Mouse (Mus musculus): Measurements from ENCODE around the gene Spcs1. TPM values are rescaled to one million over a fixed set of nuclear protein-coding genes. Genes with fewer than 3 reads are reported as not detected.

The Spcs1 gene
- total RNA-seq (2021): 100 to 1,000 TPM; 138 to 145 TPM

GRCm38 (mm10) chr14:31001307-31002205 lies at the start of gene Spcs1, which contains the start of gene Glt8d1:
TSS of gene Spcs1 (minus strand) at chr14:31001672.
TSS of gene Glt8d1 (plus strand) at chr14:31001400.
- peak; percentile 75 for DNase-seq (ENCODE audit: low spot score)
- intact Hi-C loops (cut with DNase I): loop anchor here (2.0 to 5.0 kb wide), 2 partner anchors 15 to 49 kb away; partner anchors contain the start of gene Nek4

GRCm38 (mm10) chr14:31045817-31046216 lies 44.3 kb upstream of the Spcs1 start:
- intact Hi-C loops (cut with DNase I): no loop called here

GRCm38 (mm10) chr14:31045296-31045695 lies 43.8 kb upstream of the Spcs1 start:
- DNase-seq (ENCODE audit: low spot score): no peak
- intact Hi-C loops (cut with DNase I): no loop called here

More at GRCm38 (mm10) chr14:31045817-31046216, 44.3 kb upstream of the Spcs1 start:
- no peak for DNase-seq (ENCODE audit: low spot score)

- DNase-seq (ENCODE audit: low spot score): no peak
- intact Hi-C loops (cut with DNase I): no loop called here
Observed at GRCm38 (mm10) chr14:31025785-31026184, 24.3 kb upstream of the Spcs1 start.

DNA sequence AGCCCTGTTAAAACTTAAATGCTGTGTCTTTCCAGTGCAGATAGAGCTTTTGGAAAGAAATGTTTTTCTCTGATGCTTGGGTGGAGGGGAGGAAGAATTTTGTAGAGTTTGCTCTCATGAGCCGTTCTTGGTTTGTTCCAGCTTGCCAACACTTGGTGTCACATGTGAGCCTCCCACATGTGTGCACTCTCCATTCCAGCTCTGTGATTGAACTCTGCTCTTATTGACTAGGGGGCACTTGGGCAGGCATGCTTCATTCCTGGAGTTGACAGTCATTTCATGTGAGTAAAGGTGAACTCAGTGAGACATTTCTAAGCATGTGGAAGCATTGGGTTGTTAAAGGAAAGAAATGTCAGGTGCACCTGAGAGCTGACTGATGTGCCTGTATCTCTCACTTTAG lies 21.1 kb upstream of the Spcs1 start:
- no peak for DNase-seq (ENCODE audit: low spot score)
- intact Hi-C loops (cut with DNase I): loop anchor here (5.0 kb wide), 1 partner anchor 180 kb away; no protein-coding TSS in a partner anchor

DNA sequence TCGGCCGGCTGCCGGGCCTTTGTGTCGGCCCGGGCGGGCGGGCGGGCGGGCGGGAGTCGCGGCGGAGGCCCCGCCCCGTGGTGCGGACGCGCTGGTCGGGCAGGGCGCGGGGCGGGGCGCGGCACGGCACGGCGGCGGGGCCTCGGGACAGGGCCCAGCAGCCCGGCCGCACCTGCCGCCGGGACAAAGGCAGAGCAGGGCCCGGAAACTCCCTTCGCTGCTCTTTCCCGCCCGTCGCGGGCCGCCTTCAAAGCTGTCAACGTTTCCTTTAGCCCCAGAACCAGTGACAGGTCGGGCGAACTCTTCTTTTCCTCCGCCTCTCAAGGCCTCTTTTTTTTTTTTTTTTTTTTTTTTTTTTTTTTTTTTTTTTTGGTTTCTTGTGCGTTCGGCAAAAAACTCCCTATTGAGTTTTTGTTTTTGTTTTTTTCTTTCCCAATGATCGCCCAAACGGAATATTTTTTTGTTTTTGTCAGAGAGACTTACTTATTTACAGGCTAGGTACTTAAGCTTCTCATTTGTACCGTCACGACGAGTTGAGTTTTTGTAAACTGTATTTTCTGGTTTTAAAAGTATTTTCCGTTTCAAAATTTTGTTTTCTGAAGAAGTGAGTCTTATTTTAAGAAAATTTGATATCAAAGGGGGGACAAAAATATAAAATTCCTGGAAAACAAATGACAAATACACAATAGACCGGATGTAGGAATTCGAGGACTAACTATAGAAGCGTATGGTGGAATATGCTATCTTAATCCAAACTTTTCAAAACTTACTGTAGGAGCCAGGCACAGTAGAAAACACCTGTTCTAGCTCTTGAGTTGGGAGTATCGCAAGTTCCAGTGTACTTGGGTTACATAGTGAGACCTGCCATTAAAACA lies 18.1 kb upstream of the Spcs1 start:
- intact Hi-C loops (cut with DNase I): loop anchor here (5.0 kb wide), 1 partner anchor 183 kb away; no protein-coding TSS in a partner anchor
- peak; percentile 58 for DNase-seq (ENCODE audit: low spot score)

DNA sequence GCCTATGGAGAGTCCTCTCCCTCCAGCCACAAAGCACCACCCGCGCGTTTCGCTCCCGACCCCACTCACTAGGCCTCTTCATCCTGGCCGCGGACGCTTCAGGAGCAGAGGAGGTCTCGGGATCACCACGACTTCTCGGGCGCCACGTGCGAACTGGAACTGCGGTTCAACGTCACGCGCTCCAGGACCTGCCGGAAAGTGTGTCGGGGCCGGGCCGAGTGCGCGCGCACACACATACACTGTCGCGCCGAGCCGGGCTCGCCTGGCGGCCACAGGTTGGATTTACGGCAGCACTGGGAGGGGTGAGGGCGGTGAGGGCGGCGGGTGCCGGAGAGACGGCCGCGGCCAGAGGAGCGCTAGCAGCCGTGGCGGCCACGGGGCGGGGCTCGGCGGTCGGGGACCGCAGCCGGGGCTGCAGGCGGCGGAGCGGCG lies 17.4 kb upstream of the Spcs1 start, which contains the start of the genes Pbrm1 and Gnl3:
Gene Pbrm1 (plus strand): TSS at position 279 of the 432 bp plus-strand sequence.
Gene Gnl3 (minus strand): TSS at position 293 of the 432 bp plus-strand sequence.
- intact Hi-C loops (cut with DNase I): no loop called here
- DNase-seq (ENCODE audit: low spot score): peak; percentile 96

DNA sequence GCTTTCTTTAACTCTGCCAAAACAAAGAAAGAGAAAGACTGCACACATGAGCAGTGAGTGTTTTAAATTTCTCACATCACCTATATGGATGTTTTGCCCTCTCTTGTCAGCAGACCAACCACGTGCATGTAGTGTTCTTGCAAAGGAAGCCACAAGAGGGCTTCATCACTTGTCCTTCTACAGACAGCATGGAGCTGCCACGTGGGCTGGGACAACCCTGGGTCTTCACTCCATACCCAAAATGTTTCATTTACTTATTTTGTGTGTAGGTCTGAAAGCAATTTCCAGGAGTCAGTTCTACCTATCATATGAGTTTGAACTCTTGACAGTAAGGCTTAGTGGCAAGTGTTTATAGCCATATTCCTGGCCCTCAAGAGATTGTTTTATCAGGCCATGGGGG lies 16.4 kb upstream of the Spcs1 start:
- intact Hi-C loops (cut with DNase I): loop anchor here (2.0 kb wide), 1 partner anchor 15 kb away; no protein-coding TSS in a partner anchor
- no peak for DNase-seq (ENCODE audit: low spot score)

DNA sequence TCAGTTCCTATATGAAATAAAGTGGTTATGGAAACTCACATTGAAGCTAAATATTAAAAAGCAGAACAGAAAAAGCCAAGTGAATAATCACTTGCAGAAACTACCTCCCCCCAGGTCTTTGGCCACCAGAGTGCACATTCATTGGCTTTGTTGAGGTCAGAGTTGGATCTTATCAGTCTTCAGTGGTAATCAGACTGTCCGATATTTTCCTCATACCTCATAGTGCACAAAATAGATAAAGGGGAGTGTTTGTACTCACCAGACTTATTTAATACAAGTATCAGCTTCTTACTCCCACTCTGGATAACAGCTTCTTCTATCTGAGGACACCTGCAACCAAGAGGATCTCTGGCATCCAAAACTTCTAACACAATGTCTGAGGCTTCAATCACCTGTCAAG lies 14.6 kb upstream of the Spcs1 start:
- intact Hi-C loops (cut with DNase I): loop anchor here (2.0 kb wide), 1 partner anchor 13 kb away; no protein-coding TSS in a partner anchor
- DNase-seq (ENCODE audit: low spot score): no peak

- DNase-seq (ENCODE audit: low spot score): no peak
- intact Hi-C loops (cut with DNase I): no loop called here
Observed at GRCm38 (mm10) chr14:31013928-31014327, 12.5 kb upstream of the Spcs1 start.

DNA sequence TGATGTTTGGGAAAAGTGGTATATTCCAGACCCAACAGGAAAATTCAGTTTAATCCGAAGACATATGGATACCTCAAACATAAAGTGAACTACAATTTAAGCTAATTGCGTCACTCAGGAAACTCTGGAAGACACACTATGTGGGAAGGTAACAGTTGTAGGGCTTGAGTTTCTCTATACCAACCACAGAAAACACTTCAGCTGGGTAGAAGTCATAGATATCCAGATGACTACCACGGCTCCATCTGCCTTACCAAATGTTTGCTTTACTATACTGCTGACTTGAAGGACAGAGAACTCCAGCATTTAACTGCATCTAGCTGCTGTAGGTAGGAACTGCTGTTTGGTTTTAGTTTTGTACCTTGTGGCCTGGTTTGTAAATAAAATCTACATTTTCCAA lies 10.1 kb upstream of the Spcs1 start:
- intact Hi-C loops (cut with DNase I): no loop called here

DNA sequence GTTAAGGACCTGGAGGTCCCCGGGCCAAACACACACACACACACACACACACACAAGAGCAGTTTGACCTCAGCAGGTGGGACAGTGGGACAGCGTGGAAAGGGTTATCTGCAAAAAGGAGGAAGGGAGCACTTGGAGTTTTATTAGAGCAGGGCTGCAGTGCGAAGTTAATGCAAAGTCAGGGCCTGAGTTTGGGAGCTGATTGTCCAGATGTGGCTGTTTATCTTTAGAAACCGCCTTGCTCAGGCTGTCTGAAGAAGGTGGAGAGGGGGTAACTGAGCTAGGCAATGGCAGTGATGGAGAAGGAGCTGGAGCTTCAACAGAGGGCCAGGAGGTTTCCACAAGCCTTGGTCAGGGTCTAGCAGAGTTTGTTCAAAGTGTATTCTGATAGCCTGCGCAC lies 5.3 kb upstream of the Spcs1 start:
- no peak for DNase-seq (ENCODE audit: low spot score)

More for the DNA sequence above, 10.1 kb upstream of the Spcs1 start:
- no peak for DNase-seq (ENCODE audit: low spot score)

DNA sequence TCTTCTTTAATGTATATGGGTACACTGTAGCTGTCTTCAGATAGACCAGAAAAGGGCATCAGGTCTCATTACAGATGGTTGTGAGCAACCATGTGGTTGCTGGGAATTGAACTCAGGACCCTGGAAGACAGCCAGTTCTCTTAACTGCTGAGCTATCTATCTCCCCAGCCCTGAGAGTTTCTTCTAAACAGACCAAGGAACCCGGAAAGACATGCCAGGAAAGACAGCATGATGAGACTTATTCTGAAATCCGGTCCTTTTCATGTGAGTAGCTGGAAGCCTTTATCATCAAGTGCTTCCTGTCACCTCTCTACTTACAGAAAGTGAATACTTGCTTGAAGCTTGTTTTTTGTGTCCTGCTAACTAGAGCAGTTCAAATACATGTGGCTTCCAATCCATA lies 3.1 kb upstream of the Spcs1 start:
- intact Hi-C loops (cut with DNase I): loop anchor here (5.0 kb wide), 1 partner anchor 52 kb away; the partner anchor contains the start of gene Nek4
- no peak for DNase-seq (ENCODE audit: low spot score)

More for the DNA sequence above, 5.3 kb upstream of the Spcs1 start:
- intact Hi-C loops (cut with DNase I): no loop called here

DNA sequence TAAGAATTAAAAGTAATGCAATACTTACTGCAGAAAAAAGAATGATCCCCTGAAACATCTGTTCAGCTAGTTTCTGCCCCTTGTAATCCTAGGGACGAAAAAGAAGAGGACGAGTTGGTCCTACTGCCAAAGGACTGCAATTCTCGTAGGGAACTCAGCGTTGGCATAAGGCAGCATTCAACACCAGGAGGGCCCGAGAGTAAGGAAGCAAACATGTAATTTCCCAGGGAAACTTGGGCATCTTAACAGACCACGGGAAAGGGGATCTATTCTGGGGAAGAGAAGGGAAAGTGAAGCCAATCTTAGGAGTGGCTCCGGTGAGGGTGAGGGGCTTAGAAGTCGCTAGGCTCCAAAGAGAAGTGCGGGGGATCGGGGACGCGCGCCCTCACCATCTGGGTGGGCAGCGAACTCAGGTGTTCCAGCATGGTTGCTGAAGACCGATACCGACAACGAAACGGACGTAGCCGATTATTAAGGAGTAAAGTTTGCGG lies 611 bp downstream of the Spcs1 start:
- intact Hi-C loops (cut with DNase I): loop anchor here (5.0 kb wide), 1 partner anchor 49 kb away; the partner anchor contains the start of gene Nek4
- no peak for DNase-seq (ENCODE audit: low spot score)

- intact Hi-C loops (cut with DNase I): loop anchor here (5.0 kb wide), 1 partner anchor 48 kb away; the partner anchor contains the start of gene Nek4
- no peak for DNase-seq (ENCODE audit: low spot score)
Observed at GRCm38 (mm10) chr14:31000356-31000755, 1.1 kb downstream of the Spcs1 start.

DNA sequence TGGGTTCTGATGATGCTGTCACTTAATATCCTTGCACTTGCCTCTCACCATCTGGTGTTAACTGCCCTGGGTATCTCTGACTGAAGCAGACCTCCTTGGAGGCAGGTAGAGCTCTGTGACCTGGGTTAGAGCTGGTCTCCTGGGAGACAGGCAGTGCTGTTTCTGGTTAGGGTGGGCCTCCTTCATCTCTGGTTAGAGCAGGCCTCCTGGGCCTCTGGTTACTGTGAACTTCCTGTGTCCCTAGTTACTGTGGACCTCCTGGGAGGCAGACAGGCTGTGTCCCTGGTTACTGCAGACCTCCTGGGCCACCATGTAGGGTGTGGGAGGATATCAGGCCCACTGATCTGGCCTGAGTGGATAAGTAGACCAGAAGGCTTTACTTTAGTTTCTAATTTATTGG lies 5.1 kb downstream of the Spcs1 start:
- intact Hi-C loops (cut with DNase I): no loop called here
- no peak for DNase-seq (ENCODE audit: low spot score)

- intact Hi-C loops (cut with DNase I): no loop called here
- DNase-seq (ENCODE audit: low spot score): no peak
Observed at GRCm38 (mm10) chr14:30976222-30976621, 25.2 kb downstream of the Spcs1 start.

DNA sequence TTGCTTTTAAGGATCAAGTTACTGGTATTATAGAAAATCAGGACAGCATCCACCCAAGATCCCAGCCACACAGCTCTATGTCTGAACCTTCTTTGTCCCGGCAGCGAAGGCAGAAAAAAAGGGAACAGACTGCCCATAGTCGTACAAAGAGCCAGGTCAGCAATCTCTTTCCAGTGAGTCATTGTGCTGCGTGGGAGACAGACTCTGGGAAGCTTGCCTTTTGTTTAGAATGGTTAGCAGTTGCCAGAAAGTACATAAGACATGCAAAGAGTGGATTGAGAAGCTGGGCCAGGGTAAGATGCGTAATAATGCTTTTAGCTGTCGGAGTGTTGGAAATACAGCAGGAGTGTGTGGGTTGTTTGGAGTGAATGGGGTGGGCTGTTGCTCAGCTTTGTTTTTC lies 27.3 kb downstream of the Spcs1 start:
- DNase-seq (ENCODE audit: low spot score): no peak
- intact Hi-C loops (cut with DNase I): no loop called here

DNA sequence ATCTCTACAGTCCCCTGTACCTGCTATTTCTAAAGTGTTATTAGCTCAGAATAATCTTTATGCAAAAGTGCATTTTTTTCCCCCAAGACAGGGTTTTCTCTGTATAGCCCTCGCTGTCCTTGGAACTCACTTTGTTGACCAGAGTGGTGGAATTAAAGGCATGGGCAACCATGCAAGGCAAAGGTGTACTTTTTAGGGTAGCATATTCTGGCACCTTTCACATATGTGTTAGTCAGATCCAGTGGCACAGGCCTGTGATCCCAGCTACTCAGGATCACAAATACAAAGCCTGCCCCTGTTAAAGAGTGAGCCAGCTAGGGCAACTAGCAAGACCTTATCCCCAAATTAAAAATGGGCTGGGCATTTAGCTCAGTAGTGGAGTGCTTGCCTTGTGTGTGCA lies 41.1 kb downstream of the Spcs1 start:
- DNase-seq (ENCODE audit: low spot score): no peak
- intact Hi-C loops (cut with DNase I): no loop called here

DNA sequence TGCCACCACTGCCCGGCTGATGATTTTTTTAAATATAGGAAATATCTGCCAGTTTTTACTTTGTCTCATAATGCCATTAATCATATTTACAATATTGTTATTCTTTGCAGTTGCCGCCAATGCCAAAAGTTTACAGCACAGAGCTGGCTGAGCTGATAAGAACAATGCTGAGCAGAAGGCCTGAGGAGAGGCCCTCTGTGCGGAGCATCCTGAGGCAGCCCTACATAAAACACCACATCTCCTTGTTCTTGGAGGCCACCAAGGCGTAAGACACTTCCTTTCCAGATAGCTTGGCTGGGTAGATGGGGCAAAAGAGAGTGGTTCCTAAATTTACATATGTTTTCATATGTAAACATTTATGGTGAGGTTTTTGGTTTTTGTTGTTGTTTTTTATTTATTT lies 42.4 kb downstream of the Spcs1 start:
- DNase-seq (ENCODE audit: low spot score): no peak
- intact Hi-C loops (cut with DNase I): no loop called here

Data from heart, postnatal 25 days (tissue).